Mouse (Mus musculus) neural tube, postnatal 0 days (tissue): ENCODE measurements around the gene Usp36. TPM values are rescaled to one million over a fixed set of nuclear protein-coding genes. Genes with fewer than 3 reads are reported as not detected.

Source experiments
- polyA plus RNA-seq: library from polyadenylated mRNA; unstranded; fragments of >200 nt; fragmentation: Nextera tagmentation; extraction: Ambion mirVana; gene quantifications from 2 replicates; pipeline ENCODE4 v1.2.1, GENCODE M21; 2015

Usp36 gene
- 11.9 and 16.4 TPM in 2 replicates for polyA plus RNA-seq

DNA sequence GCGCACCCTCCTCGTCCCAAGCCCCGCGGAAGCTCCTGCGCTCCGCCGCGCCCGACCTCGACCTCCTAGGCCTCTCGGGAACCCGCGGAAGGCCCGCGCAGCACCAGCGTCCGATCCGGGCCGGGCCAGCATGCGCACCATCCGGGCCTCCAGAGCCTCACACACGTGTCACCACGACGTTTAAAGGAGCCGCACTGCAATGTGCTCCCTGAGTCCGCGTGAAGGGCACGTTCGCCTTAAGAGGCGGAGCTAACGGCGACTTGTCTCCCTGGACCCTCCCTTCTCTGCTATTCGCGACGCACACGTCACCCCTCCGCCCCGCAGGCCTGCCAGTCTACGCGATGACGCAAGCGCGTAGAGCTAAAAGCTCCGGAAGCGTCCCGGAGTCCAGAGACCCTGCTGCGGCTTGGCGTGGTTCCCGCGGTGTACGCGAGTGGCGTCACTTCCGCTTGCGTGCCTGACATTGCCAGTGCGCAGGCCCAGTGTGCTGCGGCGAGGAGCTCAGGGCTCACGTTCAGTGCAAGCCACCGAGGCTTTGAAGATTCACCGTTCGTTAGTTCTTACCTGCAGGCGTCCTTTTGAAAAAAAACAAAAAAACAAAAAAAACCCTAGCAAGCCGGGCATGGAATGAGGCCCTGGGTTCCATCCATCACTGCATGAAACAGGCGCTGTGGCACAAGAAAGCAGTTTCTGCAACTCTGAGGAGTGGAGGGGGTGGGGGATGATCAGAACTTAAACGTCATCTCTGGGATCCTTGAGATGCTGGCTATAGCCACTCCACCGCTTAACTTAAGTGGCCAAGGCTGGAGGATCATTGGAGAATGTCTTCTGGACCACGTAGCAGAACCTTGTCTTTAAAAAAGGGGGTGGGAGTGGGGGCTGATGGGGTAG, at the start of gene Usp36:
Gene Usp36 (minus strand): TSS at position 246 of the 891 bp plus-strand sequence.

DNA sequence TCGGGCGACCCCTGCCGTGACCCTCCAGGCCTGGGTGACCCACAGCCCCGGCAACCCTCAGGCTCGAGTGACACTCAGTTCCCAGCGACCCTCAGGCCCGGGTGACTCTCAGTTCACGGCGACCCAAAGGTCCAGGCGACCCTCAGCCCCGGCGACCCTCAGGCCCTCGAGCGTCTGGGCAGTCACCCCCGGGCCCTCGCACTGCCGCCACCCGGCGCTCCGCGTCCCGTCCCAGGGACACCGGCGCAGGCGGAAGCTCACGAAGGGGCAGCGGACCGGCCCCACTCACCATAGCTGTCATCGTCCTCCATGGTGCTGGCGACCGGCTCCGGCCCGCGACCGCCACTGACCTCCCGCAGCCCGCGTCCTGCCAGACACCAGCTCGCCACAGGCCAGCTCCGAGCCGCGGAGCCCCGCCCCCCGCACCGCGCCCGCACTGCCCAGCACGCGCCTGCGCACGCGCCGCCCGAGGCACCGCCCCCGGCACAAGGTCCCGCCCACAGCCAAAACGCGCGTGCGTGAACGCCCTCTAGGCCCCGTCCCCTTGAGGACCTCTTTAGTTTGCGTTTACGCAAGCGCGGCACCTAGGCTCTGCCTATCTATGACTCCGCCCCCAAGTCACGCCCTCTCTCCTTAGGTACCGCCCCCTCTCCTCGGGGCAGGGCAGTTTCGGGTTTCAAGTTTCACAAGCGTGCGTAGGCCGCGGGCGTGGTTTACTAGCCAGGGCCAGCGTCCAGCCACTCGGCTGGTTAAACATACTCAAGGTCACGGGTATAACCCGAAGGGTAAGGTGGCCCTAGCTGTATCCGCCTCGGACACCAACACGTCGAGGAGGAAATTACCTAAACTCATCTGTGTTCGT, 41.7 kb downstream of the Usp36 start, which contains the start of gene Cyth1:
Gene Cyth1 (minus strand): TSS at position 443 of the 862 bp plus-strand sequence.

Other genes with a start within 250 kb of the Usp36 start
- 0.10 and 0.23 TPM in 2 replicates for gene Dnah17, start 159.6 kb downstream of the Usp36 start, polyA plus RNA-seq
- 18.4 and 20.7 TPM in 2 replicates for gene Cyth1, start 41.7 kb downstream of the Usp36 start, polyA plus RNA-seq
- gene Cep295nl, start 52.3 kb upstream of the Usp36 start, polyA plus RNA-seq, result 0.15 and 0.19 TPM in 2 replicates
- gene Timp2, start 65.5 kb upstream of the Usp36 start, polyA plus RNA-seq, result 138 and 139 TPM in 2 replicates
- 15.8 and 17.8 TPM in 2 replicates for gene Lgals3bp, start 111.8 kb upstream of the Usp36 start, polyA plus RNA-seq
- gene Cant1, start 128.8 kb upstream of the Usp36 start, polyA plus RNA-seq, result 25.1 and 27.0 TPM in 2 replicates
- 5.8 and 6.1 TPM in 2 replicates for gene C1qtnf1, start 138.0 kb upstream of the Usp36 start, polyA plus RNA-seq
- 7.1 and 8.0 TPM in 2 replicates for gene Engase, start 186.6 kb upstream of the Usp36 start, polyA plus RNA-seq